Mouse (Mus musculus) kidney, postnatal 36 days (tissue): Measurements from ENCODE around the gene Cipc.

ENCODE experiments used
- DNase-seq, 2 experiments: peaks; one replicate each; pipeline ENCODE4 v3.0.0; 2021 to 2022; ENCODE audit warnings: mixed read lengths in 2 of 2

Cipc gene

GRCm38 (mm10) chr12:86994166-86994565, 47.3 kb downstream of the Cipc start:
- DNase-seq: peak in 1 of 2 experiments; percentile 32

DNA sequence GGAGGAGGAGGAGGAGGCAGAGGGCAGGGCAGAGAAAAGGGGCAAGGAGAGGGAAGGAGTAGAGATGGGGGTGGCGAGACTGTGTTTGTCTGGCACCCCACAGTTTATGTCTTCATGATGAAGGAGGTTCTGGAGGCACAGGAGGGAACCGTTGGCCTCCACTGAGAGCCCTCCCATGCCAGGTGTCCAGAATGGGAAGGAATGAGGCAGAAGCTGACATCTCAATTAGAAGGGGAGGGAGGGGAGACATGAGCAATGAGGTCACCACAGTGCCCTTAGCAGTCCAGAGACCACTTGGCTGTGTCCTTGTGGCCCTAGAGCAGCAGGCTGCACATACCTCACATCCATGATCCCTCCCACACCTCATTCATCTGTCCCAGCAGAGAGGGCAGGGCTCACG, 47.9 kb downstream of the Cipc start:
- DNase-seq: no peak

DNA sequence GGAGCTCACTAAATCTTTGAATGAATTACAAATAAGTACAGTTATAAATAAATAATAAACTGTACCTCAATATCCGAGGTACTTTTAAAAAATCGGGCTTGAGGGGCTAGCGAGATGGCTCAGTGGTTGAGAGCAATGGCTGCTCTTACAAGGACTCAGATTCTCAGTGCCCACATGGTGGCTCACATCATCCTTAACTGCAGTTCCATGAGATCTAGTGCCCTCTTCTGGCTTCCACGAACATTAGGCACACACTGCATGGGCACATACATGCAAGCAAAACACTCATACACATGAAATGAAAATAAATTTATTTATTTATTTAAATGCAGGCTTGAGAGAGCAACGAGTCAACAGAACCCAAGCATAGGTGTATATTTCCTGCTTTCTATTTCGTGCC, 49.1 kb downstream of the Cipc start:
- DNase-seq: no peak

- DNase-seq: no peak
Measured at GRCm38 (mm10) chr12:86998699-86999098, 51.9 kb downstream of the Cipc start.

GRCm38 (mm10) chr12:86999283-86999820, 52.5 kb downstream of the Cipc start:
- DNase-seq: no peak

GRCm38 (mm10) chr12:87000151-87000839, 53.5 kb downstream of the Cipc start:
- DNase-seq: no peak

GRCm38 (mm10) chr12:87000840-87001176, 54.0 kb downstream of the Cipc start:
- DNase-seq: no peak

DNA sequence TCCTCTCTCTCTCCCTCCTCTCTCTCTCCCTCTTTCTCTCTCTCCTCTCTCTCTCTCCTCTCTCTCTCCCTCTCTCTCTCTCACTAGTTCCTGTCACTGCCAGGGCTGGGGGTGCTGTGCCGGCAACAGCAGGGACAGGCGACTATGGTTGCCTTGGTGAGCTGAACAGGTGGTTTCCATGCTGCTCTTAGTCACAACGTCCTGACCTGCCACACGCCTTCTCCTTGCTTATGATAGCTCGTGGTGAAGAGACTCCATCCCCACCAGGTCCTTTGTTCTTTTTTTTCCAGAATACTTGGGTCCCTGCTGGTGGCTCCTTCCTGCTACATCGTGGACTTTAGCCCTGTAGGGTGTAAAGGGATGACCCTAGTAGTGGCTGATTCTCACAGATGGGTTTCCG, 55.4 kb downstream of the Cipc start:
- DNase-seq: no peak

- DNase-seq: no peak
Measured at GRCm38 (mm10) chr12:87002815-87003214, 56.0 kb downstream of the Cipc start.

- no peak for DNase-seq
Measured at GRCm38 (mm10) chr12:87003606-87004005, 56.8 kb downstream of the Cipc start.

GRCm38 (mm10) chr12:87004596-87004995, 57.8 kb downstream of the Cipc start:
- DNase-seq: no peak
